Mouse (Mus musculus): ENCODE measurements around the gene Tmem51.

DNA sequence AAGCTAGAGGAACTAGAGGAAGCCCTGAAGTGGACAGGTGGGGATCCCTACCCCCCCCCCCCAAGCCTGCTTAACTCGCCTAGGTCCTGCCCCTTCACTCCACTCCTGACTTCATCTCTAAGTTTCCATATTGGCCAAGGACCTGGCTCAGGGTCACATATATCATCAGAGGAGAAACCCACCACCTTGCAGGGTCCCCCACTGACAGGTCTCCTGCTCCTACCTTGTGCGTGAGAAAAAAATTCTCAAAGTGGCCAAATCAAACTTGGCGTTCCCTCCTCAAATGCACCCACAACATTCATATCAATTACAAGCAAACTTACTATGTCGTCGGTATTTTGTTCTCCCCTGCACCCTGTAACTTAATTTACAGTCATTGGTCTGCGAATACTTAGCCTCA lies 911 bp downstream of the Tmem51 start:
- TF ChIP-seq TCF3 (IDR thresholded peaks at IDR 0.05; ENCODE audit: insufficient read length, low read depth) (no peak), POLR2A (IDR thresholded peaks at IDR 0.05; ENCODE audit: insufficient read length, low read depth) (no peak), MYOD1 (IDR thresholded peaks at IDR 0.05; ENCODE audit: control insufficient read depth in 1 of 3, insufficient read length in 2 of 3, low read depth in 2 of 3) (no peak), MAX (IDR thresholded peaks at IDR 0.05; ENCODE audit: low read depth) (no peak), USF1 (IDR thresholded peaks at IDR 0.05; ENCODE audit: low read depth) (no peak), POLR2AphosphoS2 (IDR thresholded peaks at IDR 0.05; ENCODE audit: insufficient read length, low read depth) (no peak), MYOG (IDR thresholded peaks at IDR 0.05; ENCODE audit: control insufficient read depth in 1 of 3, insufficient read depth in 1 of 3, insufficient read length in 2 of 3, low read depth in 2 of 3) (no peak), SRF (IDR thresholded peaks at IDR 0.05; ENCODE audit: control insufficient read depth, insufficient read length, low read depth) (no peak), REST (IDR thresholded peaks at IDR 0.05; ENCODE audit: insufficient read depth, insufficient read length) (no peak)

Data from myocyte (in vitro differentiated cells).